In the genomic region with DNA sequence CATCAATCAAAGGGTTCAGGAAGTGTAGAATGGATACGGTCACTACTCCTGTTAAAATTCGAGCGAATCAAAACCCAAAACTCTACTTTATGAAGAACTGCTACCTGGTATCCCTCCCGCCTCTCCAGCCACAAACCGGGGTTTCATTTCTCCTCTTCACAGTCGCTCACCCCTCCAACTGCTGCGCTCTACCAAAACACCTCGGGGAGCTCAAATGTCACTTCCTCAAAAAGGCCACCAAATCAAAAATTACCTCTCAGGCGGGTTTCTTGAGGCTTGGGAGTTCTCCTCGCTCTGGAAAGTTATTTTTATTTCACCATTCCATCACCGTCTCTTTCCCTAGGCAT, we compare ENCODE assay signal across 8 mouse cellular contexts. TPM values are rescaled to one million over a fixed set of nuclear protein-coding genes. Genes with fewer than 3 reads are reported as not detected.
DNase-seq lines count a peak whose midpoint lies in the region; ATAC-seq and TF ChIP-seq lines count a peak whose summit lies in the region.

No protein-coding gene starts in this region.

- peaks cover 30% of the 10 kb centered on the region for H3K4me1 ChIP-seq in kidney, embryonic 15.5 days
- H3K4me1 ChIP-seq in cortical plate, adult 2 months (ENCODE audit: control insufficient read depth, insufficient read depth, low read length) = no peaks in the 10 kb centered on the region; the same call in 1 of the 2 replicates
- no peaks in the 10 kb centered on the region for H3K4me1 ChIP-seq in intestine, embryonic 16.5 days (ENCODE audit: control insufficient read depth, insufficient read depth, low read length)

- no peaks in the 10 kb centered on the region for H3K9me3 ChIP-seq in kidney, embryonic 15.5 days (replicated peaks)
- no peaks in the 10 kb centered on the region for H3K9me3 ChIP-seq in intestine, embryonic 16.5 days (ENCODE audit: control insufficient read depth, low read length)

- TF ChIP-seq CTCF in cortical plate, adult 2 months (IDR thresholded peaks at IDR 0.05; ENCODE audit: extremely low read depth, insufficient read depth, low read length) = no peak

- H3K4me3 ChIP-seq in kidney, embryonic 15.5 days (replicated peaks) = peak overlapping the region; percentile 67
- H3K4me3 ChIP-seq in cortical plate, adult 2 months (ENCODE audit: insufficient read depth, low read length) = peak overlapping the region; percentile 52
- peak overlapping the region; percentile 63 for H3K4me3 ChIP-seq in intestine, embryonic 16.5 days (ENCODE audit: low read length)

- WGBS in kidney, embryonic 15.5 days = 1% methylated on average over 11 of the region's 11 CpGs
- WGBS in intestine, embryonic 16.5 days = under 1% methylated on average over 11 of the region's 11 CpGs

- no peak for ATAC-seq in kidney, embryonic 15.5 days (replicated peaks; ENCODE audit: low FRiP score)
- ATAC-seq in intestine, embryonic 16.5 days = no peak

- H3K27me3 ChIP-seq in kidney, embryonic 15.5 days = peaks cover 38% of the 10 kb centered on the region
- H3K27me3 ChIP-seq in intestine, embryonic 16.5 days (replicated peaks; ENCODE audit: control insufficient read depth, insufficient read depth, low read length) = peaks cover 7% of the 10 kb centered on the region; the same call in 1 of the 2 replicates

- H3K27ac ChIP-seq in kidney, embryonic 15.5 days = peak overlapping the region; percentile 81
- H3K27ac ChIP-seq in cortical plate, adult 2 months (ENCODE audit: insufficient read depth, low read length) = no peak overlapping the region
- no peak overlapping the region for H3K27ac ChIP-seq in intestine, embryonic 16.5 days (ENCODE audit: low read length)

- TF ChIP-seq POLR2A in cortical plate, adult 2 months (IDR thresholded peaks at IDR 0.05; ENCODE audit: extremely low read depth, insufficient read depth, low read length) = no peak

- H3K4me2 ChIP-seq in kidney, embryonic 15.5 days = peak overlapping the region; percentile 87
- peak overlapping the region; percentile 78 for H3K4me2 ChIP-seq in intestine, embryonic 16.5 days (ENCODE audit: low read depth, low read length)

- no peaks in the 10 kb centered on the region for H3K36me3 ChIP-seq in kidney, embryonic 15.5 days
- H3K36me3 ChIP-seq in intestine, embryonic 16.5 days (ENCODE audit: control insufficient read depth, insufficient read depth, low read length) = no peaks in the 10 kb centered on the region

- H3K9ac ChIP-seq in kidney, embryonic 15.5 days = peak overlapping the region; percentile 59
- peak overlapping the region; percentile 78 for H3K9ac ChIP-seq in intestine, embryonic 16.5 days (ENCODE audit: low read depth, low read length)

- DNase-seq in kidney, adult 9 months = no peak
- peak; percentile 23 to 24 for DNase-seq in monocyte, adult 2 months (ENCODE audit: low read depth in 1 of 2, low spot score in 2 of 2)
- no peak for DNase-seq in right cerebral cortex, postnatal 25 days
- DNase-seq in right cerebral cortex, adult 18-20 months = no peak
- DNase-seq in cerebellum, adult 11-12 months = no peak

RNA-seq across cellular contexts. Expression of a gene that starts 0.6 kb away (rescaled TPM):
- 1.1 and 1.3 TPM in 2 replicates for polyA plus RNA-seq in kidney, embryonic 15.5 days (2015; fragmentation: Nextera tagmentation; extraction: Ambion mirVana)
- 1.9 and 2.0 TPM in 2 replicates for polyA plus RNA-seq in cortical plate, adult 2 months (2012; rRNA removed)
- polyA plus RNA-seq in intestine, embryonic 16.5 days (2015; fragmentation: Nextera tagmentation; extraction: Ambion mirVana) = 0.35 and 0.62 TPM in 2 replicates

Comparison
In these comparisons a context has a peak if more than half of its experiments do, and no peak if none do; other contexts are left out.
1. DNase-seq: peak in monocyte, adult 2 months (2 of 2); none in kidney, adult 9 months (single experiment), right cerebral cortex, postnatal 25 days (single experiment), right cerebral cortex, adult 18-20 months (single experiment) and cerebellum, adult 11-12 months (single experiment).
2. Peak in every context shown above with its lines, with median percentiles within 50 percentile points of each other: H3K4me3 ChIP-seq.